Mouse (Mus musculus): ENCODE results near the gene Hip1r.

DNA sequence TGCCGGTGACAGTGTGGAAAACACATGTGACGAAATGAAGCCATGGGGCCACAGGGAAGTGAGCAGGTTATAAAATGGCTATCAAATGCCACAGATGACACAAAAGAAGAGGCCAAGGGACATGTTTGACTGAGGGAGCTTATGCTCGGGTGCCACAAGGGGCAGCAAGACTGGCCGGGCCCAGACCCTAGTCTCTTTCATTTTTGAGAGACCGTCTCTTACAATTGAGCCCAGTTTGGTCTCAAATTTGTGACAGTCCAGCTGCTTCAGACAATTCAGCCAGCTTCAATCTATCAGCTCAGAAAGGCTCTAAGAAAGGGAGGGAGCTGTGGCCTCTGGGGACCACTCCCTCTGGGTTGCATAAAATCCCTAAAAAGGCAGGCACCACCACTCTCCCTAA is 53.1 kb downstream of the Hip1r start:
- TF ChIP-seq POLR2A (IDR thresholded peaks at IDR 0.05; ENCODE audit: low read depth, low read length) = no peak
- TF ChIP-seq CTCF (conservative IDR thresholded peaks at IDR 0.05; ENCODE audit: insufficient read depth, insufficient read length, low read depth, low read length) = no peak
